Mouse (Mus musculus) retina, embryonic 14.5 days (tissue): Measurements from ENCODE around the gene Gm14190.
"Not testable (repeated sequence)": the region's sequence is repeated elsewhere in the genome, so short reads cannot be mapped to it uniquely, and the experiment has no call there.

Experiments used
- DNase-seq: peaks from one replicate; pipeline ENCODE4 v3.0.0-alpha.2; 2015; ENCODE audit warnings: low spot score

Gm14190 gene

DNA sequence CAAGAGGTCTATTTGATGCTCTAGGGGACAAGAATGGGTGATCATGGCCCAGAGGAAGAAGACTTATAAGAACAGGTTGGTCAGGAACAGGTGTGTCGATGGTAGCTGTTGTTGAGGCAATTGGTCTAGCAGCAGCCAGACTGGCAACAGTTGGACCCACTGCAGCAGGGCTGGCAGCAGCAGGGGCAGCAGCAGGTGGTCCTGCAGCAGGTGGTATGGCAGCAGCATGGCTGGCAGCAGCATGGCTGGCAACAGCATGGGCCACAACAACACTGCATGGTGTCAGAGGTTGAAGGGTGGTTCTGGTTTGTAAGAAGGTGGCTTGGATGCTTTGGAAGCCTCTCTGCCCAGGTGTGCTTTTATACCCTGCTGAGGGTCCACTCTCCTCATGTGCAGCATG is at the start of gene Gm14190:
Gm14190 (minus strand) TSS at position 278 of the 400 bp plus-strand sequence.
- DNase-seq: no peak

GRCm38 (mm10) chr11:99734190-99734589 is 43.6 kb upstream of the Gm14190 start, which contains the start of gene Gm14180:
Gm14180 (minus strand) TSS chr11:99734290.
- no peak for DNase-seq

GRCm38 (mm10) chr11:99724061-99724460 is 33.5 kb upstream of the Gm14190 start:
- DNase-seq: no peak

DNA sequence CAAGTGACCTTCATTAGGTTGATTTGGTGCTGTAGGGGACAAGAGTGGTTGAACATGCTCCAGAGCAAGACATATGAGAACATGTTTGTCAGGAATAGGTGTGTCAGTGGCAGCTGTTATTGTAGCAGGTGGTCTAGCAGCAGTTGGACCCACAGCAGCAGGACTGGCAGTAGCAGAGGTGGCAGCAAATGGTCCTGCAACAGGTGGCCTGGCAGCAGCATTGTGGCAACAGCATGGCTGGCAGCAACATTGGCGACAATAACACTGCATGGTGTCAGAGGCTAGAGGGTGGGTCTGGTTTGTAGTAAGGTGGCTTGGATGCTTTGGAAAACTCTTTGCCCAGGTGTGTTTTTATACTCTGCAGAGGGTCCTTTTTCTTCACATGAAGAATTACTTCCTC is 28.2 kb upstream of the Gm14190 start:
- no peak for DNase-seq

- DNase-seq: not testable (repeated sequence)
Observed at GRCm38 (mm10) chr11:99685235-99685634, 5.3 kb downstream of the Gm14190 start.

DNA sequence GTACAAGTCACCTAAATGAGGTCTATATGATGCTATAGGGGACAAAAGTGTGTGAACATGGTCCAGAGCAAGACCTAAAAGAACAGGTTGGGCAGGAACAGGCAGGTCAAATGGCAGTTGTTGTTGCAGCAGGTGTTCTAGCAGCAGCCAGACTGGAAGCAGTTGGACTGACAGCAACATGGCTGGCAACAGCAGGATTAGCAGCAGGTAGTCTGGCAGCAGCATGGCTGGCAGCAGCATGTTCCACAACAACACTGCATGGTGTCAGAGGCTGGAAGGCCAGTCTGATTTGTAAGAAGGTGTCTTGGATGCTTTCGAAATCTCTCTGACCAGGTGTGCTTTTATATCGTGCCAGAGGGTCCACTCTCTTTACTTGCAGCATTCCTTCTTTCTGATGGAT is 7.1 kb downstream of the Gm14190 start:
- no peak for DNase-seq

- no peak for DNase-seq
Observed at GRCm38 (mm10) chr11:99665860-99666259, 24.7 kb downstream of the Gm14190 start, which contains the start of gene Krtap4-6. Krtap4-6 (minus strand) TSS chr11:99665960.

DNA sequence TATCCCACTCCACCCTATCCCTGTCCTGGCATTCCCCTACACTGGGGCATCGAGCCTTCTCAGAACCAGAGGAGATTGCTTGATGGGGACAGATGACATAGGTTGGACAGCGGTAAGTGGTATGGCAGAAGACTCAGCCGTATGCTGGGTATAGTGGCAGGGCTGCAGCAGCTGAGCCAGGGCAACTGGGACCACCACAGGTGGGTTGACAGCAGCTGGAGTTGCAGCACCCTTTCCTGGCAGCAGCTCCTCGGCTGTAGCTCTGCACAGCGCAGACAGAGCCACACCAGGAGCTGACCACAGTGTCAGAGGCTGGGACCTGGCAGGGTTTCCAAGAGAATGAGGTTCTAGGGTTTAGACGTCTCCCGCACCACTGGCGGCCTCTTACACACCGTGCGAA is 27.7 kb downstream of the Gm14190 start:
- DNase-seq: no peak

DNA sequence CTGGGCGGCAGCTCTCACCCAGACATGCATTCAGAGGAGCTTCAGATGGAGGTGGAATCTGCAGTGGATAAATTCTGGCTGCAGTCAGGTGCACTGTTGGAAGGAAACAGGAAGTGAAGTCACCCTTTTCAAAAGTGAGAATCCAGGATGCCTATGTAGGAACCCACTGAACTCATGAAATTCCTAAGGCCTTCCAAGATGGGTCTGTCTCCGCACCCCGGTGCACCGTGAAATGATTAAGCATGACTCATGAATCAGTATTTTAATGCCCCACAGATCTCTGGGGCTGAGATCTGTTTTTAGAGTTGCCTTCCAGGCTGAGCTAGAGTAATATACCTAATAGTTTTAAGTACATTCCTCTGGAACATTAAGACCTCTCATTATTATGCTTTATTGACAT is 31.3 kb downstream of the Gm14190 start:
- DNase-seq: no peak

DNA sequence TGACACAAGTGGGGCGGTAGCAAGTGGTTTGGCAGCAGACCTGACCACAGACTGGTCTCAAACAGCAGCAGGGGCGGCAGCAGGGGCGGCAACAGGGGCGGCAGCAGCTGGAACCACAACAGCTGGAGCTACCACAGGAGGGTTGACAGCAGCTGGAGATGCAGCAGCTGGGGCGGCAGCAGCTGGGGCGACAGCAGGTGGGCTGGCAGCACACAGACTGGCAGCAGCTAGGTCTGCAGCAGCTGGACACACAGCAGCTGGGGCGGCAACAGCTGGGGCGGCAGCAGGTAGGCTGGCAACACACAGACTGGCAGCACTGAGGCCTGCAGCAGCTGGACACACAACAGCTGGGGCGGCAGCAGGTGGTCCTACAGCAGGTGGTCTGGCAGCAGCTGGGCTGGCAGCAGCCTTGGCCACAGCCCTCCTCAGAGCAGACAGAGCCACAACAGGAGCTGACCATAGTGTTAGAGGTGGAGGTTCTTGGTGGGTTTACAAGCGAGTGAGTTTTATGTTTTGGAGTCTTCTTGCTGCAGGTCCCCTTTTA is 32.0 kb downstream of the Gm14190 start, which contains the start of gene Gm11563:
Gm11563 (minus strand) TSS at position 494 of the 544 bp plus-strand sequence.
- not testable (repeated sequence) for DNase-seq

DNA sequence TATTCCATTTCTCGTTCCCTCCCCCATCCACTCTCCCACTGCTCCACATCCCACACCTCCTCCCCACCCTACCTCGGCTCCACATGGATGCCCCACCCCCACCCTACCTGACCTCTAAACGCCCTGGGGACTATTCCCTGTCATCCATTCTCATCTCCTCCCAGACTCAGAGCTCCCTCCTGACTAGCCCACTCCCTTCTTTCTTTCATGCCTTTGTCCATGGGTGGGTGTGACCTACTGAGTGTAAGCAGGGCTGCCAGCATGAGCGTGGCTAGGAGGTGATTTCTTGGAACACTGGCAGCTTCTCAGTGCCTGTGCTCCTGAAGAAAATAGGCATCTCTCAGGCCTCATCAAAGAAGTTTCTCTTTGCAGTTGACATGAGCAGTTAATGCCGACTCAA is 33.5 kb downstream of the Gm14190 start:
- no peak for DNase-seq

DNA sequence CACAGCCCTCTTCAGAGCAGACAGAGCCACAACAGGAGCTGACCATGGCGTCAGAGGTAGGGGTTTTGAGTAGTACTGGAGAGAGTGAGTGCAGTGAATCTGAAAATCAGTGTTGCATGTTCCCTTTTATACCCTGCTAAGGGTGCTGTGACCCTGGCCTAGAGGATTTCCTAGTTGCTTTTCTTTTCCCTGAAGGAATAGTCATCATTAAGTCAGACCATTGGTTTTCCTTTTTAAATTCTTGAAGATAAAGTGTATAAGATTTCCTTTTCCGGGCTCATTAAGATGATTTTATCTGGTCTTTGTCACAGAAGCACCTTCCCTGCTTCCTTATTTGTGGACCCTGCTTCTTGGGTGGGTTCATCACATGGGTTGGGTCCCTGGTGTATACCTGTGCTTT is 40.4 kb downstream of the Gm14190 start, which contains the start of gene Gm11555:
Gm11555 (minus strand) TSS at position 101 of the 400 bp plus-strand sequence.
- DNase-seq: no peak

DNA sequence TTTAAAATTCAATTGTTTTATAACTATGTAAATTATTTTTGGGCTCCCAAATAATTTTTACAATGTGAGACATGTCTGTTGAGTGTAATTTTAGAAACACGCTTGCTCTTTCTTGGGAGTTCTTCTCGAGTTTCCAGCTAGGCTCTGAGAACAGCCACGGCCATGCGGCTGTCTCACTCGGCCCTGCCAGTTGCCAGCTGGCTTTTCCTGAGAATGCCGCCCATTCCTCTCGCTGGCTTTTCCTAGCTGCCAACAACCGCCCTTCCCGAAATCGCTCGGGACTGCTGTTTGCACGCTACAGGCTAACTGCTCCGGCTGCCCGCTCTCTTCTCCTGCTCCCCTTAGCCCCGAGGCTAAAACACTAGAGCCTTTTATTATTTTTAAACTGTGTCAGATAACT is 44.1 kb downstream of the Gm14190 start:
- DNase-seq: no peak

DNA sequence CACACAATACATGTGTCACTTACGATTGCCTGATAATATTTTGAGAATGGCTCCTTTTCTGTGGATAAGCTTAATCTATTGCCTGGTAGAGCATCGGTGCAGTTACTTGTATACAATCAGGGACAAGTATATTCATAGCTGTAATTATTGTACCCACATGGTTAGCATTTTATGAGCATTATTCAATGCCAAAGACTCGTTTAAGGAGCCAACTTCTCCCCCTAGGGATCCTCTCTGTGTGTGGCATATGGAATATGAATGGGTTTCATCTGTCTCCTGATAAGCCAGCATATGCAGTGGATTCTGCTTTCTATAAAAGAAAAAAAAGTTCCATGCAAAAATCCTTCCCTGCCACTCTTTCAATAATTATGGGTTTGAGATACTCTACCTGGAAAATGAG is 46.2 kb downstream of the Gm14190 start:
- DNase-seq: no peak

DNA sequence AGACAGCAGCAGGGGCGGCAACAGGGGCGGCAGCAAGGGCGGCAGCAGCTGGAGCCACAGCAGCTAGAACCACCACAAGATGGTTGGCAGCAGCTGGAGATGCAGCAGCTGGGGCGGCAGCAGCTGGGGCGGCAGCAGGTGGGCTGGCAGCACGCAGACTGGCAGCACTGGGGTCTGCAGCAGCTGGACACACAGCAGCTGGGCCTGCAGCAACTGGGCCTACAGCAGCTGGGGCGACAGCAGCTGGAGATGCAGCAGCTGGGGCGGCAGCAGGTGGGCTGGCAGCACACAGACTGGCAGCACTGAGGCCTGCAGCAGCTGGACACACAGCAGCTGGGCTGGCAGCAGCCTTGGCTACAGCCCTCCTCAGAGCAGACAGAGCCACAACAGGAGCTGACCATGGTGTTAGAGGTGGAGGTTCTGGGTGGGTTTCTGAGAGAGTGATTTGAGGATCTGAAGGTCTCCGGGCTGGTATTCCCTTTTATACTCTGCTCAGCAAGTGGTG is 46.9 kb downstream of the Gm14190 start, which contains the start of gene Krtap4-7:
Krtap4-7 (minus strand) TSS at position 455 of the 505 bp plus-strand sequence.
- not testable (repeated sequence) for DNase-seq

DNA sequence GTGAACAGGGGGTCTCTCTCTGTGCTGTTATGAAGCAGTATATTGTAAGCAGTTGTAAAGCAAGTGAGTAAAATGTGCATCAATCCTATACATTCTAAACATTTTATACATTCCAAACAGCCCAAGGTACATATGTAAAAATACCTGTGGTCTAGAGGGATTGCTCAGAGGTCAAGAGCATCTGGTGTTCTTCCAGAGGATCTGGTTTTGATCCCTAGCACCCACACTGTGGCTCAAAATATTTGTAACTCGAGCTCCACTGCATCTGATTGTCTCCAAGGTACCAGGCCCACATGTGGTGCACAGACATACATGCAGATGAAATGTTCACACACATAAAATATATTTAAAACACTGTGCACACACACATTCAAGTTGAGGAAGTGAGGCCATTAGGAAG is 49.6 kb downstream of the Gm14190 start:
- no peak for DNase-seq
